Mouse (Mus musculus): ENCODE measurements around the gene Ppm1h. TPM values are rescaled to one million over a fixed set of nuclear protein-coding genes. Genes with fewer than 3 reads are reported as not detected.

Gene Ppm1h
- polyA plus RNA-seq, 1 experiment from 2014 or later = 11.5 TPM

DNA sequence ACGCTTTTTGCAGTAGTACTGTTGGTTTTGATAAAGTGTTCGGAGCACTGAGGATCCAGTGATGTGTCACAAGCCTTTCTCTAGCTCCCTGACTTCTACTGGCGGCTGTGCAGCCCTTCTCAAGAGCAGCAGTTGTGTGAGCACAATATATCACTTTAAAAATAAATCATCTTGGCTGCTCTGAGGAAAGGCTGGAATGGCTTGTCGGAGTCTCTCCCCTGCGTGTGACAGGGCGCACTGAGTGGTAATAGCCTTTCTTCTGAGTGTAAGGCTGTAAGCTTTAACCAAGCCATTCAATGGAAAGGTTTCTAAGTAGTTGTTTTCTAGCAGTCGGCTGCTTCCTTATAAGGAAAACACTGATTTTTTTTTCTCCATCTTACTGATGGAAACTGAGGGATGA is 91.8 kb downstream of the Ppm1h start:
- H3K27me3 ChIP-seq (ENCODE audit: control insufficient read depth, insufficient read depth, low read length) = no peaks in the 10 kb centered on the region
- H3K4me3 ChIP-seq (ENCODE audit: low read depth, low read length) = no peak overlapping the region
- H3K36me3 ChIP-seq (ENCODE audit: control insufficient read depth, insufficient read depth, low read length) = no peaks in the 10 kb centered on the region
- H3K9me3 ChIP-seq (ENCODE audit: control insufficient read depth, low read depth, low read length) = no peaks in the 10 kb centered on the region
- H3K27ac ChIP-seq (ENCODE audit: low read length) = no peak overlapping the region
- H3K9ac ChIP-seq (replicated peaks; ENCODE audit: low read depth, low read length) = no peak overlapping the region
- ATAC-seq (ENCODE audit: insufficient number of reproducible peaks, insufficient read depth, low FRiP score, low read depth) = no peak
- H3K4me1 ChIP-seq (ENCODE audit: control insufficient read depth, insufficient read depth, low read length) = 0 out of 2 replicates have a peak, but pooled peaks cover 10% of the 10 kb centered on the region
- 33% methylated on average over 7 of the region's 7 CpGs for WGBS
- no peak overlapping the region for H3K4me2 ChIP-seq (replicated peaks; ENCODE audit: low read depth, low read length)

DNA sequence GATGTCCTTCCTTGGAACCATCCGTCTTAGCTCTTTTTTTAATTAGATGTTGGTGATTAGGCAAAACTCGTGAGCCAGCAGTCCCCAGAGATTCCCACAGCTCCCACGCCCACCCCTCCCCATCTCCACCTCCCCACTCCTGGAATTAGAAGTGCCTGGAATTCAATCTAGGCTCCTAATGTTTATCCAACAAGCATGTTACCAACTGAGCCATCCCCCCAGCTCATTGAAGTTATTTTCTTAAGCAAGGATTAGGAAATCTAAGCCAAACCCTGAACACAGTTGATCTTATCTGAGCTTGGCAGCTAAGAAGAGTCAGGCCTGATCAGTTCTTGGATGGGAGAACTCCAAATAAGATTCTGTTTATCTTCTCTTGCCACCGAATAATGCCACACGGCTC is 92.4 kb downstream of the Ppm1h start:
- Histone ChIP-seq H3K4me3 (ENCODE audit: low read depth, low read length) (no peak overlapping the region), H3K4me2 (replicated peaks; ENCODE audit: low read depth, low read length) (no peak overlapping the region), H3K4me1 (ENCODE audit: control insufficient read depth, insufficient read depth, low read length) (0 out of 2 replicates have a peak, but pooled peaks cover 10% of the 10 kb centered on the region), H3K9ac (replicated peaks; ENCODE audit: low read depth, low read length) (no peak overlapping the region), H3K27me3 (ENCODE audit: control insufficient read depth, insufficient read depth, low read length) (no peaks in the 10 kb centered on the region), H3K9me3 (ENCODE audit: control insufficient read depth, low read depth, low read length) (no peaks in the 10 kb centered on the region), H3K36me3 (ENCODE audit: control insufficient read depth, insufficient read depth, low read length) (no peaks in the 10 kb centered on the region), H3K27ac (ENCODE audit: low read length) (no peak overlapping the region)
- 65% methylated on average over 5 of the region's 5 CpGs for WGBS
- ATAC-seq (ENCODE audit: insufficient number of reproducible peaks, insufficient read depth, low FRiP score, low read depth) = no peak

- no peak for ATAC-seq (ENCODE audit: insufficient number of reproducible peaks, insufficient read depth, low FRiP score, low read depth)
- Histone ChIP-seq H3K4me2 (replicated peaks; ENCODE audit: low read depth, low read length) (no peak overlapping the region), H3K4me1 (ENCODE audit: control insufficient read depth, insufficient read depth, low read length) (0 out of 2 replicates have a peak, but pooled peaks cover 3% of the 10 kb centered on the region), H3K4me3 (ENCODE audit: low read depth, low read length) (no peak overlapping the region), H3K27me3 (ENCODE audit: control insufficient read depth, insufficient read depth, low read length) (no peaks in the 10 kb centered on the region), H3K9ac (replicated peaks; ENCODE audit: low read depth, low read length) (no peak overlapping the region), H3K9me3 (ENCODE audit: control insufficient read depth, low read depth, low read length) (no peaks in the 10 kb centered on the region), H3K27ac (ENCODE audit: low read length) (no peak overlapping the region), H3K36me3 (ENCODE audit: control insufficient read depth, insufficient read depth, low read length) (no peaks in the 10 kb centered on the region)
- 86% methylated on average over 7 of the region's 7 CpGs for WGBS
These were observed 95.6 kb downstream of the Ppm1h start for GRCm38 (mm10) chr10:122774169-122774568.

DNA sequence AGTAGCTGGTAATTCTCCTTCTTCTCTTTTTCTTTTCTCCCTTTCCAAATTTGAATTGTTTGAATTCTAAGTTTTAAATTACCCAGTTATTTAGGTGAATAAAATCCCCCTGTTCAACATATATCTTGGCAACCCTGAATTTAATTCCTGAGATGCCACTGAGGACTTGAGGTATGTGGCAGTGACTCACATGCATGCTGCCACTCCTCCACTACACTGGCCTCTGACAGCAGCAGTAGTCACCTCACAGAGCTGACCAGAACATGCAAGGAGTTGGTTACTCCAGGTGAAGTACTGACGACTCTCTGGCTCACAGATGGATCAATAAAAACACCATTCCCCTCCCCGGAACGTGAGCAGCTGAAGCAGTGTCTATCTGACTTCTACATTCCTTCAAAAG is 98.9 kb downstream of the Ppm1h start:
- no peak overlapping the region for H3K4me3 ChIP-seq (ENCODE audit: low read depth, low read length)
- no peaks in the 10 kb centered on the region for H3K9me3 ChIP-seq (ENCODE audit: control insufficient read depth, low read depth, low read length)
- no peaks in the 10 kb centered on the region for H3K27me3 ChIP-seq (ENCODE audit: control insufficient read depth, insufficient read depth, low read length)
- no peaks in the 10 kb centered on the region for H3K4me1 ChIP-seq (ENCODE audit: control insufficient read depth, insufficient read depth, low read length)
- no peaks in the 10 kb centered on the region for H3K36me3 ChIP-seq (ENCODE audit: control insufficient read depth, insufficient read depth, low read length)
- H3K9ac ChIP-seq (replicated peaks; ENCODE audit: low read depth, low read length) = no peak overlapping the region
- 53% methylated on average over 3 of the region's 3 CpGs for WGBS
- ATAC-seq (ENCODE audit: insufficient number of reproducible peaks, insufficient read depth, low FRiP score, low read depth) = no peak
- H3K4me2 ChIP-seq (replicated peaks; ENCODE audit: low read depth, low read length) = no peak overlapping the region
- no peak overlapping the region for H3K27ac ChIP-seq (ENCODE audit: low read length)

- no peak overlapping the region for H3K4me2 ChIP-seq (replicated peaks; ENCODE audit: low read depth, low read length)
- H3K4me1 ChIP-seq (ENCODE audit: control insufficient read depth, insufficient read depth, low read length) = 0 out of 2 replicates have a peak, but pooled peaks cover 3% of the 10 kb centered on the region
- no peaks in the 10 kb centered on the region for H3K36me3 ChIP-seq (ENCODE audit: control insufficient read depth, insufficient read depth, low read length)
- no peak overlapping the region for H3K9ac ChIP-seq (replicated peaks; ENCODE audit: low read depth, low read length)
- H3K4me3 ChIP-seq (ENCODE audit: low read depth, low read length) = no peak overlapping the region
- no peak overlapping the region for H3K27ac ChIP-seq (ENCODE audit: low read length)
- H3K9me3 ChIP-seq (ENCODE audit: control insufficient read depth, low read depth, low read length) = no peaks in the 10 kb centered on the region
- ATAC-seq (ENCODE audit: insufficient number of reproducible peaks, insufficient read depth, low FRiP score, low read depth) = no peak
- H3K27me3 ChIP-seq (ENCODE audit: control insufficient read depth, insufficient read depth, low read length) = no peaks in the 10 kb centered on the region
- 82% methylated on average over 3 of the region's 3 CpGs for WGBS
These were observed 99.5 kb downstream of the Ppm1h start for GRCm38 (mm10) chr10:122777939-122778655.

- 0 out of 2 replicates have a peak, but pooled peaks cover 5% of the 10 kb centered on the region for H3K4me1 ChIP-seq (ENCODE audit: control insufficient read depth, insufficient read depth, low read length)
- no peak overlapping the region for H3K9ac ChIP-seq (replicated peaks; ENCODE audit: low read depth, low read length)
- no peaks in the 10 kb centered on the region for H3K9me3 ChIP-seq (ENCODE audit: control insufficient read depth, low read depth, low read length)
- H3K4me2 ChIP-seq (replicated peaks; ENCODE audit: low read depth, low read length) = no peak overlapping the region
- WGBS = 44% methylated on average over 12 of the region's 12 CpGs
- H3K27ac ChIP-seq (ENCODE audit: low read length) = no peak overlapping the region
- no peak overlapping the region for H3K4me3 ChIP-seq (ENCODE audit: low read depth, low read length)
- no peaks in the 10 kb centered on the region for H3K27me3 ChIP-seq (ENCODE audit: control insufficient read depth, insufficient read depth, low read length)
- no peaks in the 10 kb centered on the region for H3K36me3 ChIP-seq (ENCODE audit: control insufficient read depth, insufficient read depth, low read length)
- no peak for ATAC-seq (ENCODE audit: insufficient number of reproducible peaks, insufficient read depth, low FRiP score, low read depth)
These were observed 100.8 kb downstream of the Ppm1h start for GRCm38 (mm10) chr10:122779351-122779750.

DNA sequence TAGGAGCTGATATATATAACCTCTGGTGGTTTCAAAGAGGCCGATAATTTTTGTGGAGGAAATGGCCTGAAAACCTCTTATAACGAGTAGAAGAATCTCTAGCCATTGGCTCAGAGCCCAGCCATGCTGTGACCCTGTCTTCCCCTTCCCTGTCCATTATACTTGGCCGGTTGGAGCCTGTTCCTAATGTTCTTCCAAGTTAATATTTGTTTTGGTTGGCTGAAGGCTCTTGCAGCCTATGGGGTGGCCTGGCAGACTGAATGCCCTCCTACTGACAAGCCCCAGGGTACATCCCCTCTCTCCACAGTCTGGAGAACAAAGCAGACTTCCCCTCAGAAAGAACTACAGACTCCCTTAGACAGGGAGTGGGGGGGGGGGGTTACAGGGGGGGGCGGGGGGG is 104.2 kb downstream of the Ppm1h start:
- Histone ChIP-seq H3K4me2 (replicated peaks; ENCODE audit: low read depth, low read length) (no peak overlapping the region), H3K4me3 (ENCODE audit: low read depth, low read length) (no peak overlapping the region)

DNA sequence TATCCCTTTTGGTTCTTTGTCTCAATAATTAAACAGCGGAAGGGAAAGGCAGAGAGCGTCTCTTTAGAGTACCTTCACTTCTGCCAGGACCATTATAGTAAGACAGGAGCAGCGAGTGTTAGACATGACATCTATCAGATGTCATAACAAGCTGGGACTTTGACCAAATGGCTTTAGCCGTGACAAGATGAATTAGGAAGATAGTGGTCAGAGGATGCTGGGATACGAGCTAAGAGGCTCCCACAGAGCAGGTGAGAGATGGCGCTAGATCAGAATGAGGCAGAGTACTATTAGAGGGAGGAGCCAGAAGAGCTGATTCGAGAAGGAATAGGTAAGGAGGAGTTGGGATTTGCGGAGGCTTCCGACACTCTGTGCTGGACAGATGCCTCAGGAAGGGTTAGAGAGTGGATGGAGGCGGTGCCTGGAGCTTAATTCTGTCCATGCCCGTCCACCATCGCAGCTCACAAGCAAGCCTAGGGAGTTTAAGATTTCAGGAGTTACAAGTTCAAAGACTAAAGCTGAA is 111.1 kb downstream of the Ppm1h start:
- no peak overlapping the region for H3K4me3 ChIP-seq (ENCODE audit: low read depth, low read length)
- WGBS = 33% methylated on average over 12 of the region's 12 CpGs
- H3K9ac ChIP-seq (replicated peaks; ENCODE audit: low read depth, low read length) = no peak overlapping the region
- no peaks in the 10 kb centered on the region for H3K9me3 ChIP-seq (ENCODE audit: control insufficient read depth, low read depth, low read length)
- no peaks in the 10 kb centered on the region for H3K27me3 ChIP-seq (ENCODE audit: control insufficient read depth, insufficient read depth, low read length)
- peaks cover 15% of the 10 kb centered on the region; the same call in 1 of the 2 replicates for H3K4me1 ChIP-seq (ENCODE audit: control insufficient read depth, insufficient read depth, low read length)
- no peaks in the 10 kb centered on the region for H3K36me3 ChIP-seq (ENCODE audit: control insufficient read depth, insufficient read depth, low read length)
- H3K4me2 ChIP-seq (replicated peaks; ENCODE audit: low read depth, low read length) = no peak overlapping the region
- ATAC-seq (ENCODE audit: insufficient number of reproducible peaks, insufficient read depth, low FRiP score, low read depth) = no peak
- no peak overlapping the region for H3K27ac ChIP-seq (ENCODE audit: low read length)

More for the DNA sequence above, 104.2 kb downstream of the Ppm1h start:
- peak; percentile 84 for ATAC-seq (ENCODE audit: insufficient number of reproducible peaks, insufficient read depth, low FRiP score, low read depth)
- 30% methylated on average over 4 of the region's 4 CpGs for WGBS
- H3K9ac ChIP-seq (replicated peaks; ENCODE audit: low read depth, low read length) = no peak overlapping the region
- H3K4me1 ChIP-seq (ENCODE audit: control insufficient read depth, insufficient read depth, low read length) = 0 out of 2 replicates have a peak, but pooled peaks cover 5% of the 10 kb centered on the region
- no peaks in the 10 kb centered on the region for H3K27me3 ChIP-seq (ENCODE audit: control insufficient read depth, insufficient read depth, low read length)
- no peaks in the 10 kb centered on the region for H3K36me3 ChIP-seq (ENCODE audit: control insufficient read depth, insufficient read depth, low read length)
- no peaks in the 10 kb centered on the region for H3K9me3 ChIP-seq (ENCODE audit: control insufficient read depth, low read depth, low read length)
- no peak overlapping the region for H3K27ac ChIP-seq (ENCODE audit: low read length)
